8 mouse cellular contexts compared by ENCODE assay signal in genomic region chr5:52742112-52742813, GRCm38 (mm10). TPM values are rescaled to one million over a fixed set of nuclear protein-coding genes. Genes with fewer than 3 reads are reported as not detected.
DNase-seq lines count a peak whose midpoint lies in the region; ATAC-seq lines count a peak whose summit lies in the region.

No protein-coding gene starts in this region.

- under 1% methylated on average over 16 of the region's 17 CpGs for WGBS in macrophage (ENCODE audit: missing documents)

- H3K27ac ChIP-seq in macrophage, result peak overlapping the region; percentile 27; the same call in 1 of the 2 replicates

- peak; percentile 66 for ATAC-seq in activated CD4-positive, CD25-positive, alpha-beta regulatory T cell, adult 4 months
- peak; percentile 87 for ATAC-seq in erythroblast, adult 5-6 weeks (replicated peaks; ENCODE audit: low FRiP score, poor library complexity, severe bottlenecking)

- H3K4me3 ChIP-seq in macrophage (ENCODE audit: inconsistent target), result peak overlapping the region; percentile 83

- H3K79me2 ChIP-seq in macrophage (ENCODE audit: inconsistent target), result peaks cover 48% of the 10 kb centered on the region

- peak; percentile 3 for DNase-seq in cerebellum, adult 9-10 months
- no peak for DNase-seq in cerebellum, adult 11 months
- DNase-seq in heart, postnatal 14 days, result peak; percentile 35 to 58
- DNase-seq in kidney, postnatal 25 days, result peak; percentile 54 to 71
- peak; percentile 60 for DNase-seq in spleen, adult 12 weeks (ENCODE audit: low spot score)

- intact Hi-C loops in heart, postnatal 14 days (cut with DNase I), result loop anchor here (5.0 kb wide), 2 partner anchors 70 to 90 kb away; partner anchors contain the start of gene Anapc4

- H3K36me3 ChIP-seq in macrophage (ENCODE audit: inconsistent target), result no peaks in the 10 kb centered on the region

RNA-seq across cellular contexts. Expression of gene Pi4k2b, which starts 0.9 kb away (rescaled TPM):
- polyA plus RNA-seq in activated CD4-positive, CD25-positive, alpha-beta regulatory T cell, adult 4 months (2017; shearing (Covaris generic)), result 1 to 10 TPM; 1.3 to 1.5 TPM
- 33.6 and 40.3 TPM in 2 replicates for total RNA-seq in erythroblast, adult 5-6 weeks (2015; ENCODE audit: low replicate concordance)
- total RNA-seq in erythroblast, adult 5-6 weeks (2017; ENCODE audit: low replicate concordance), result 40.6 and 62.6 TPM in 2 replicates
- 1 to 10 TPM; 3.0 to 3.1 TPM for total RNA-seq in heart, postnatal 14 days (2021)
- 10 to 100 TPM; 10.9 to 66.7 (median 27.9) TPM for total RNA-seq in macrophage (2018; cell fraction: chromatin; rRNA removed)
- 10 to 100 TPM in 16 of 26 experiments, 1 to 10 TPM in 10; 6.7 to 18.7 (median 10.2) TPM for total RNA-seq in macrophage (2018; cell fraction: cytosol; rRNA removed)
- total RNA-seq in macrophage (2018; cell fraction: nucleus; rRNA removed), result 10 to 100 TPM in 25 of 26 experiments, 1 to 10 TPM in 1; 10.0 to 77.8 (median 23.8) TPM
- 8.7 to 9.0 TPM (median 8.8 TPM) in 3 replicates for polyA plus RNA-seq in macrophage (2018)

RNA-seq across cellular contexts. Expression of gene Zcchc4, which starts 32.9 kb away (rescaled TPM):
- polyA plus RNA-seq in activated CD4-positive, CD25-positive, alpha-beta regulatory T cell, adult 4 months (2017; shearing (Covaris generic)), result 10 to 100 TPM; 10.2 to 12.4 TPM
- total RNA-seq in erythroblast, adult 5-6 weeks (2015; ENCODE audit: low replicate concordance), result 4.0 and 10.0 TPM in 2 replicates
- total RNA-seq in erythroblast, adult 5-6 weeks (2017; ENCODE audit: low replicate concordance), result 11.0 and 14.8 TPM in 2 replicates
- total RNA-seq in heart, postnatal 14 days (2021), result 1 to 10 TPM; 6.1 to 6.4 TPM
- total RNA-seq in macrophage (2018; cell fraction: chromatin; rRNA removed), result 10 to 100 TPM; 25.3 to 66.0 (median 46.9) TPM
- total RNA-seq in macrophage (2018; cell fraction: cytosol; rRNA removed), result 10 to 100 TPM in 3 of 26 experiments, 1 to 10 TPM in 23; 3.0 to 12.5 (median 7.2) TPM
- total RNA-seq in macrophage (2018; cell fraction: nucleus; rRNA removed), result 10 to 100 TPM; 15.3 to 51.4 (median 30.8) TPM
- polyA plus RNA-seq in macrophage (2018), result 6.8 to 8.1 TPM (median 7.3 TPM) in 3 replicates

Comparison
In these comparisons a context has a peak if more than half of its experiments do, and no peak if none do; other contexts are left out.
1. RNA of gene Pi4k2b, which starts 0.9 kb away (total RNA-seq): 33.6 to 62.6 TPM in erythroblast, adult 5-6 weeks; 3.0 to 3.1 TPM in heart, postnatal 14 days; every median in the first group is over 4 times any median in the second.